Mouse (Mus musculus) adrenal gland, postnatal 10 days (tissue): ENCODE results near the gene Tcl1b1. TPM values are rescaled to one million over a fixed set of nuclear protein-coding genes. Genes with fewer than 3 reads are reported as not detected.
"Not testable (repeated sequence)": the region's sequence is repeated elsewhere in the genome, so short reads cannot be mapped to it uniquely, and the experiment has no call there.

Experiments used
- DNase-seq: peaks from one replicate; pipeline ENCODE4 v3.0.0; 2021; ENCODE audit warnings: mixed read lengths
- total RNA-seq, 2 experiments: library from RNA; stranded (reverse); gene quantifications; 2 replicates each; pipeline ENCODE4 v1.2.3; 2021

Gene Tcl1b1
- total RNA-seq, 2 experiments from 2014 or later: not detected

DNA sequence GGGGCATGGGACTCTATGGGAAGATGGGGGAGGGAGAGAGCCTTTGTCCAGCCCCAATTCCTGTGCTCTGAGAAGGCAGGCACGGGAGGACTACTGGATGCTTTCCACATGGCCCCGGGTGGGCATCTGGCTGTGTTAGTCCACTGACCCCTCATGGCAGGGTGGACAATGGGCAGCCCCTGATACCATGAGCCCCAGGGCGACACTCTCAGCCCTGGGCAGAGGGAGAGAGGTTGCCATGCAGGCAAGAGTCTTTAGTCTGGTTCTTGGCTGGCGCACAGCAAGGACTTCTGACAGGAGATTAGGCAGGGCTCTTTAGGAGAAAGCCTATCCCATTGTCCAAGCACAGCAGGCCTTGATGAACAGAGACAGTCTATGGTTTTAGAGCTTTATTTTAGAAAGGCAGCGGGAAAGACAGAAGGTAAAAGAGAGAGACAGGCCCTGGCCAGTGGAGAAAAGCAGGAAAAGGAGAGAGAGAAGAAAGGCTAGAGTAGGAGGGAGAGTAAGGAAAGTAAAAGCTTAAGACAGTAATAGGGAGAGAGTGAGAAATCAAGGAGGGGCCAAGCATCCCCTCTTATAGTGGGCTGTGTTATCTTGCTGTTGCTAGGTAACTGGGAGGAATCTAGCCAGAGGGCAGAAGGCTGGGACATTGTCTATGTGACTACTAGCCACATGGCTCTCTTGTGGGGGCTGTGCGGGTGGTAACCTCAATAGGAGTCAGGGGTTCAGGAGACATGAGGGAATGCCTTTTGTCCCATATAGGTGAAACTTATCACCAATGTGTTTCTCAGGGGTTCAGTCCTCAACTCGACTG is 40.4 kb downstream of the Tcl1b1 start:
- not testable (repeated sequence) for DNase-seq

DNA sequence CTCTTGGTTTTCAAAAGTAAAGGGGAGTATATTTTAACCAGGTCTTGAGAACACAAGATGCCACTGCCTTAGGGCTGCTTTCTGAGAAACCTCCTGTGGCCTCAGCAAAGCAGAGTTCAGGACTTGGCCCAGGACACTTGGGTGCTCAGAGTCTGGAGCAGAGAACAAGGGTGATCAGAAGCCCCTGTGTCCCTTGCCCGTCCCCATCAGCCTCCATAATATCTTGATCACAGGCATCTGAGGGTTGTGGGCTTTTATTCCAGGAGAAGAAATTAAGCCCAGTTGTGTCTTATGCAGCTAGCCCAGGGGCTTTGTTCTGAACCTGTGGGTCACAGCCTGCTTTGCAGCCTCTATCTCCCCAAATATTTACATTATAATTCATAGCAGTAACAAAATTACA is 42.2 kb downstream of the Tcl1b1 start, which contains the start of gene Tcl1b4:
Tcl1b4 (plus strand) TSS at position 301 of the 400 bp plus-strand sequence.
- not testable (repeated sequence) for DNase-seq

DNA sequence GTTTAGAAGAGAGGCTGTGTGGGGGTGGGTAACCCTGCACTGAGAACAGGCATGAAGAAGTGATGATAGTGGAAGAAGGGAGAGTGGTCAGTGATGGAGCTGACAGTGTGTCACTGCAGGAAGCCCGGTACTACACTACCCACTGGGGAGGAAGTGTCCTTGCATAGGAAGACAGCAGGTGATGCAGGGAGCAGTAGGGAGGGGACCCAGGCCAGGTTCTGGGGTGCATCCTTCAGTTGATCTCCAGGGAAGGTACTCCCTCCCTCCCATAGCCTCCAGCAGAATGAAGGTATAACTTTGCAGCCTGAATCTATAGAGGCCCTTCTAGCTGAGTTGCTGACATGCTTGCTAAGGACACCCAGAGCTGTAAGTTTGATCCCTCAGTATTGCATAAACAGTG is 47.6 kb downstream of the Tcl1b1 start:
- DNase-seq: no peak

DNA sequence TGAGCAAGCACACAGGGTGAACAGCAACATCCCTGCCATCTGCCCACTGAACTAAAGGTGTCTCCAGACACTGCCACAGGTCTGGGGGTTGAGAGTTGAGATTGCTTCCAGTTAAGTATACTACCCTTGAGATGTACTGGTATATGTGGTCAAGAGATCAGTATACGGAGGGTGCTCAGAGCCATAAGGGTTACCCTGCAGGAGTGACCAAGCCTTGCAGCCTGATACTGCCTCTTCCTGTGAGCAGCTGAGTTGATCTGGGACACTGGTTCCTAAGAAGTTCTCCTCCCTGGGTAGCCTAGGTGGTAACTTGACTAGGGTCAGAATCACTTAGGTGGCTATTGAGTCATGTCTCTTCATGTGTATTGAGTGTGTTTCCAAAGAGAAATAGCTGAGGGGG is 49.0 kb downstream of the Tcl1b1 start:
- no peak for DNase-seq

DNA sequence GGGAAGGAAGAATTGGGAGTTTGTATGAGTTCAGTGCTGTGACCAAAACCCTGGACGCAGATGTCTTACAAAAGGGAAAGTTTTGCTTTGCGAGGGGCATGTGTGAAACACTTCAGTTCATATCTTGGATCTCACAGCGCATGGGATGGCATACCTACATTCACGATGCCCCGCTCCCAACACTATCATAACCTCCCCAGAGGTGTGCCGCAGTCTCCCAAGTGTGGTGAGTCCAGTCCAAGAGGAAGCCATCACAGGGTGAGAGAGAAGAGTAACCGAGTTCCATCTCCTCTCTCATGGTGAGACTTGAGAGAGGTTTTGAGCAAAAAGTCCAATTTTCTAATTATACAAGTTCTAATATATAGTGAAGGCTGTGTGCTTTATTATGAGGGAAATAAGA is 49.7 kb downstream of the Tcl1b1 start:
- no peak for DNase-seq

Other genes with a start within 250 kb of the Tcl1b1 start
- 1 to 10 TPM; 9.1 to 9.5 TPM for gene Syne3, start 149.9 kb upstream of the Tcl1b1 start, total RNA-seq
- 100 to 1,000 TPM; 158 to 160 TPM for gene Glrx5, start 127.0 kb upstream of the Tcl1b1 start, total RNA-seq
- gene Tcl1b2, start 13.7 kb upstream of the Tcl1b1 start, total RNA-seq: not detected
- not detected for gene Tcl1b5, start 16.7 kb downstream of the Tcl1b1 start, total RNA-seq
- not detected for gene Tcl1b3, start 31.4 kb downstream of the Tcl1b1 start, total RNA-seq
- gene Tcl1b4, start 42.3 kb downstream of the Tcl1b1 start, total RNA-seq: not detected
- under 1 TPM; 0.21 to 0.39 TPM for gene Tcl1, start 63.1 kb downstream of the Tcl1b1 start, total RNA-seq
- gene Tunar, start 174.2 kb downstream of the Tcl1b1 start, total RNA-seq: under 1 TPM; 0.21 to 0.57 TPM